Mouse (Mus musculus): ENCODE data around the gene Mafk.
A peak's percentile ranks its signal among the peaks of the same experiment; 100 is the strongest.

Gene Mafk

DNA sequence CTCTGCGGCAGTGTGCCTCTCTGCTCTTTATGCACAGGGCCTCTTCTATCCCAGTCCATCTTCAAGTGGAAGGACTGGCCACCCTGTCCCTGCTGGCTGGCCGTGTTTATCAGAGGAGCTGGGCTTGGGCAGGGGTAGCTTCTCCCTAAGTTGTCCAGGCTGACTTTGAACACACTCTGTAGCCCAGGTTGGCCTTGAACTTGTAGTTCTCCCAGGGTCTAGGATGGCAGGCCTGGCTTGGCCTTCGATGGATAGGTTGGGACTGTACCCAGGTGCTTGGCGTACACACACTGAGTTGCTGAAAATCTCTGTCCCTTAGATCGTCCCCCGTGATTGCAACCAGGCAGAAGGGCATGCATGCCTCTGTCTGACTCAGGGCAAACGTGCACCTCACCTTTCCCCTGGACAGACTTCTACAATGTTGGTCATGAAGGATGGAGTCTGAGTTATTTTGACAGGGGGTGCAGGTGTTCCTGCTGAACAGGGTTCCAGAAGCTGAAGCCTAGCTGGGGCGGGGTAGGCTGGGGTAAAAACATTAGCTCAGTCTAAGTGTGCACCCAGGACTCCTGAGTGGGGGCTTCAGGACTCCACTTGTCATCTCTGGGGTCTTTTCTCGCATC is 4.8 kb downstream of the Mafk start:
- no peak for DNase-seq (ENCODE audit: low read depth, low spot score)

DNA sequence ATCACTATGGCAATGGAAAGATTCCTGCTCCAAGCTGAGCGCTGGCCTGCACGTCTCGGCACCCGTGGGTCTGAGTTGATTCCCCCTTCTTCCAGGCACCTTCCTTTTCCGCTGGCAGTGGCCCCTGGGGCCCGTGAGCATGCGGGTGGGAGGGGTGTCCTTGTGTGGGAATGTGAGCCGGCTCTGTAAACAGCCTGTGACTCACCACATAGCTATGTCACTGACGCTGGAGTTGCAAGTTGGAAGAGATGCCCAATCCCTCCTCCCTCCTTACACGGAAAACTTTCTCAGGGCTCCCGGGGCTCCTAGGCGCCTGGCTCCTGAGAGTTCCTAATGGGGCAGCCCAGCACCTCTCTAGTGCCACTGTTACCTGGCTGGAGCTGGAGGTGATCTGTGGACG is 5.6 kb downstream of the Mafk start:
- DNase-seq (ENCODE audit: low read depth, low spot score) = peak; percentile 49

DNA sequence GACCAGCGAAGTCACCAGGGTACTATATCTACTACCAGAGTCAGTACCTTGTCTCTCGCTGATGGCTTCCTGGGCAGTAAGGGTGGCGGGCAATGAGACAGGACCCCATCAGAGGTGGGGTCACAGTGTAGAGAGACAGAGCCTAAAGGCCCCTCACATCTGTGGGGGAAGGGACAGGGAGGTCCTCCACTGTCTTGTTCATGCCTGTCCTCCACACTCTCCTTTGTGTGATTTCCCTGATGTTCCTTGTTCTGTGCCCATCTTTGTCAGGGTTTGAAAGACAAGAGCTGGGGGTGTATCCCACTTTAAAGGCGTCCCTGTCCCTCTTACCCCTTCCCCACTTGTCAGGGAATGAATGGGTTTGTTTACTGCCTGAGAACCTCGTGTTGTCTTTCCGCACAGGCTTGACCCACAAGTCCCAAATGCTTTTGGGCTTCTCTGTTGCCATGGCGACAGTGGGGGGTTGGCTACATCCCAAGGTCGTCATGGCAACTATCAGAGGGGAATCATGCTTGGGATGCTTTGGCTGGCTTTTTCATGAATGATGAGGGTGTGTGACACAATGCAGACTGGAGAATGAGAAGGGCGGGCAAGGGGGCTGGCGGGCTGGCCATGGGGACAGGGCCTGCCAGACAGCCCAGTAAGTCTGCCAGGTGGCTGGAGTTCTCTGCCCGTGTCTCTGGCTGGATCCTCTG is 6.3 kb downstream of the Mafk start:
- peak; percentile 56 for DNase-seq (ENCODE audit: low read depth, low spot score)

DNA sequence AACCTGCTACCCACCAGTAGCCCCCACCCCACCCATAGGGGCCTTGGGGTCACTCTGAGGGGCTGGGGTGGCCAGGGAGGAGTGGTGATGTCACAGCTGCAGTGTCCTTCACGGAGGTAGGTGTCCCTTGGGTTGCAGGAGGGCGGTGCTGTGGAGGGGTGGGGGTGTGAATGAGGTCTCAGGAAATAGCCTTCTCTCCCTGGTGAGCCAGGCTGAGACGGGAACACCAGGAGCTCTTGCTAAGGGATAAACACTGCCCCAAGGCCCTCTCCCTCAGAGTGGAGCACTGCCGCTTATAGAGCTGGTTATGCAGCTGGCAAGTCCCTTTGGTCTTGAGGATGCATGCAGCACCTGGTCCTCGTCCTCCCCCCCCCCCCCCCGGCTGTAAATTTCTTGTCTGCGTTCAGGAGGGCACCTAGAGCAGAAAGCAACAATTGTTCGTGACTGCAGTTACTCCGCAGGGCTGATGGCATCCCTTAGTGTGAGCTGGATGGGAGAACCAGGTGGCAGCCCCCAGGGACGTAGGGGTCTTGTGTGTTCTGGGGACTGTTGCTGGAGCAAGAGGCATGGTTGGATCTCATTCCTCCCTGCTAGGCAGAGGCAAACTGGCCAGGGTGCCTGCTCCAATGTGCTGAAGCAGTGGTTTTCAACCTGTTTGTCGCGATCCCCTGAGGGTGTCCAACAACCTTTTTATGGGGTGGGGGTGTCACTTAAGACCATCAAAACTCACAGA is 7.0 kb downstream of the Mafk start:
- DNase-seq (ENCODE audit: low read depth, low spot score) = no peak

DNA sequence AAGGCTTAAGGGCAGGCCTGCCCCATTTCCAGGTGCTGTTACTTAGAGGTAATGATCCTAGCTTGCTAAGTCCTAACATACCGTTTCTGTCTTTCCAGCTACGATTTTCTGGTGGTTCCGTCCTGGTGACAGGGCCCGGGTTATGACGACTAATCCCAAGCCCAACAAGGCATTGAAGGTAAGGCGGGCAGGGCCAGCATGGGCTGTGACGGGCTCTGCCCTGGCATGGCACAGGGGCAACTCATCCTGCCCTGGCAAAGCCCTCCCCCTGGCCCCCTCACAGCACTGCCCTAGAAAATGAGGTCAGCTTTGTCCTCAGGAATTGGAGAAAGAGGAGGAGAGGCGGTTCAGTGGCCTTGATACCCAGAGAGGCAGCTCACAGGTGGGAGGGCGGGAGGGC is 7.7 kb downstream of the Mafk start:
- no peak for DNase-seq (ENCODE audit: low read depth, low spot score)

DNA sequence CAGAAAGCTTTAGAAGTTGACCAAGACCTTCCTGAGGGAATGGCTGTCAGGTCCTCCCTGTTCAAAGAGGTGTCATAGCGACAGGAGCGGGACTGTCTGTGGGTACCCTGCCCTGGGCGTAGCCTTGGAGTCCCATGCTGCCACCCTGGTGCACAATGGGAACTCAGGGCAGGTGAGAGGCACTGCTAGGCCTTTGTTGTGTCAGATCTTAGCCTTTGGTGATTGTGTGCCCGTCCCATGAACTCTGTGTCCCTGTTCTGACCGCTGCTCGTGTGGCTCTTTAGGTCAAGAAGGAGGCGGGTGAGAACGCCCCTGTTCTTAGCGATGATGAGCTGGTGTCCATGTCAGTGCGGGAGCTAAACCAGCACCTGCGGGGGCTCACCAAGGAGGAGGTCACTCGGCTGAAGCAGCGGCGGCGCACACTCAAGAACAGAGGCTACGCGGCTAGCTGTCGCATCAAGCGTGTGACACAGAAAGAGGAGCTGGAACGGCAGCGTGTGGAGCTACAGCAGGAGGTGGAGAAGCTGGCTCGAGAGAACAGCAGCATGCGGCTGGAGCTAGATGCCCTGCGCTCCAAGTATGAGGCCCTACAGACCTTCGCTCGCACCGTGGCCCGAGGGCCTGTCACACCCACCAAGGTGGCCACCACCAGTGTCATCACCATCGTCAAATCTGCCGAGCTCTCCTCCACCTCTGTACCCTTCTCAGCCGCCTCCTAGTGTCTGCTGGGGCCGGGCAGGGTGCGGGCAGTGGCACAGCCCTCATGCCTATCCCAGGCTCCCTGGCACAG is 8.7 kb downstream of the Mafk start:
- no peak for DNase-seq (ENCODE audit: low read depth, low spot score)

DNA sequence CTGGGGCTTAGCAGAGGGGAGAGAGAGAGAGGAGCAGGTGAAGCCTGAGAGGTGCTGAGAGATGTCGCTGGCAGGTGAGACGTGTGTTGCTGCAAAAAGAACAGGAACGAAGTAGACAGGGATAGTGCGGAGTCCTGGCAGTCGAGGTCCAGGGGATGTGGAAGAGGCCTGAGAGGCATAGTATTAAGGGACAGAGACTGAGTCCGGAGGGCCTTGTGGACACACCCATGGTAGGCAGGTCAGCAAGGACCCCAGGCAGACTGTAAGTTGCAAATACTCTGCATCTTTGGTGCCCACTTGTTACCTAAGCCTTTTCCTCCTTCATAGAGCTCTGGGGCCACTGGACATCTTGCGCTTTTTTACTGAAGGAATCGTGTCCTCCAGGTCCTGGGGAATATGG is 9.9 kb downstream of the Mafk start:
- no peak for DNase-seq (ENCODE audit: low read depth, low spot score)

DNA sequence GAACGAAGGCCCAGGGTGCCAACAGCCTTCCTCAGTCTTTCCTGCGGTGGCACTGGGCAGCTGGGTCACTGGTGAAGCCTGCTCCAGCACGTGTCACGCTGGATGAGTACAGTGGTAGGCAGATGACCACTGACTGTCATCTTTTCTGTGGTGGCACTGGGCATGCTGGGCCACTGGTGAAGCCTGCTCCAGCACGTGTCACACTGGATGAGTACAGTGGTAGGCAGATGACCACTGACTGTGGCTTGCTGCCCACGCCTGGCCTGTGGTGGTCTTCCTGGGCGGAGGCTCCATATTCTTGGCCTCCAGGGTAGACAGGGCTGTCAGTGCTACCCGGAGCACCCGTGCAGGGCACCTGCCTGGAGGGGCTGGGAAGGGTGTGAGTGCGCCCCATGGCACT is 10.6 kb downstream of the Mafk start:
- DNase-seq (ENCODE audit: low read depth, low spot score) = no peak

DNA sequence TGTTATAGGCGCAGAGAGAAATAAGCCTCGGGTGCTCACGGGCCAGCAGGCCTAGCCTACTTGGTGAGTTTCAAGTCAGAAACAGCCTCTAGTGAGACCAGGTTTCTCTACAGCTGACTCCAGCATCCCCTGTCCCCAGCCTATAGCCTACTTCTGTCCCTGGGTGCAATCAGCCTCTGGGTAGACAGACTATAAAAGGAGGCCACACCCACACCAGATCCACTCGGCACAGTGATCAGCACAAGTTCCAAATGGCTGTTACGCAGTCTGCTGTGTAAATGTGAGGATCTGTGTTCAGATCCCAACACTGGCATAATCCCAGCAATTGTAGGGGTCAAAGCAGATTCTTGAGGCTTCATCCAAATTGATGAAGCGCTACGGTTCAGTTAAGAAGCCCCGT is 11.9 kb downstream of the Mafk start:
- no peak for DNase-seq (ENCODE audit: low read depth, low spot score)

DNA sequence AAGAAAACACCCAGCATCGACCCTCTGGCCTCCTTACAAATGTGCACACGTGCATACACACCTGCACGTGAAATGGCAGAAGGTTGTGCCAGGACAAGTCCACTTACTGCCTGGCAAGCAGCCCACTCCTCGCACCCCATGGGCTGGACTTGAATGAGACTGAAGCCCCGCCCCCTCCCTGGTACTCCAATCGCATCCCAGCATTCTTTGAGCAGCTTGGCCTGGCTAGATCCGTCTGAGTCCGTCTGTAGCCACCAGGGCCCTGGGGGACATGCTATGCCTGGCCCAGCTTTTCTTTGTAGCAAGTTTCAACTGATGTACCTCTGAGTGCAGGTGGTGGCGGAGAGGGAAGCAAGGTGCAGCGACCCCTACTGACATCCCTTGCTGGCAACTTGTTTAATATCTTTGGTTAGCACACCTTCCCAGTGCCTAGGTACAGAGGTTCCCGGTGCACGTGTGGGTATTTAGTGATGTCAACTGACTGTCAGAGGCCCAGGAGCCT is 12.3 kb downstream of the Mafk start:
- no peak for DNase-seq (ENCODE audit: low read depth, low spot score)

DNA sequence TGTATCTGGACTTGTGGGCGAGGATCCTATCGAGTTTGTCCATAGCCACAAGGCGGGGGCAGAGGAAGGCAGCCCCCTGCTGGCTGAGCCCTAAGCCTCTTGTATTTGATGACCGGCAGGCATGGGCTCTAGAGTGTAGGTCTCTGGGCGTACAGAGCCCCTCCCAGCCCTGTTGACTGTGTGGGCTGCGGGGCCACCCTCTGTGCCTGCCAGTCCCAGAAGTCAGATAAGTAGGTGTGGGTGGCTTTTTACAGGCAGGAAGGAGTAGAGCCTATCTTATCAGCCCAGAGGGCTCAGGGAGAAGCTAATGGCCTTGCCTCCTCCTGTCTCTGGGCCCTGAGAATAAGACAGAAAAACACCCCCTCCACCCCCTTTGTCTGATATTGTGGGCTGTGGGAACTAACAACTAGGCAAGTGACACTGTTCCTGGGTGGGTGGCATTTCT is 12.8 kb downstream of the Mafk start:
- no peak for DNase-seq (ENCODE audit: low read depth, low spot score)

DNA sequence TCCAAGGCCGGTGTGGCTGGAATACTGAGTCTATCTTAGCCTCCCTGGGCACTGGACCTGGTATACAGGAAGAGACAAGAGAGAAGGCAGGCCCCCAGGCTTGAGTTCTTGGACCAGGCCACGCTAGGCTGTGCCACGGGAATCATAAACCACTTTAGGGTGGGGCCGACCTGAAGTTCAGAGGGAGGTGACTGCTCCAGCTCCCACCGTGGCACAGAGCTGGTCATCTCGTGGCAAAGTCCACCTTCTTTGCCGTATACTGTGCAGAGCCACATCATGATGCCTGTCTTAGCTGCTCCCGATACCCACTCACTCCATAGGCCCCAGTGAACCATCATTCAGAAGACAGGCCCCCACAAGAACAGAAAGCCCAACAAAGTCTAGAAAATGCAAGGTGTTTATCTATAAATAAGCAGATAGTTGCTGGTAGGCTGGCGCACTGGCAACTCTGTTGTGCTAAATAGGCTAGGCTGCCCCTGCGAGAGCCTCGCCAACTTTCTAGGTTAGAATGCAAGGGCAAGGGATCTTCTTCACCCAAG is 13.3 kb downstream of the Mafk start:
- no peak for DNase-seq (ENCODE audit: low read depth, low spot score)

DNA sequence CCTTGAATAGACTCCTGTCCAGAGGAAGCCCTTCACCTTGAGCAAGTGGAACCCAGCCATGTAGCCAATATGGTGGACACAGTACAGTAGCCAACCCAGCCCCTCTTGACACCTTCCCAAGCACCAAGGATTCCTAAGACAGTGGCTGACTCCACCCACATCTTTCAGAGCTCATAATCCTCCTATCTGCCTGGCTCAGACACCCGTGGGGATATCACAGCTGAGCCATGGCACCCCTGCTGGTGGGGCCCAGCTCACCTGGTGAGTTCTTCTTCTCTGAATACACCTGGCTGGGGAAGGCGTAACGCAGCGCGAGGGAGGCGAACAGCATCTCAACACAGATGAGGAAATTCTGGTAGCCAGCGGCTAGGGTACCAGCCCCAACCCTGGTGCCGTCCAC is 14.6 kb downstream of the Mafk start:
- no peak for DNase-seq (ENCODE audit: low read depth, low spot score)

DNA sequence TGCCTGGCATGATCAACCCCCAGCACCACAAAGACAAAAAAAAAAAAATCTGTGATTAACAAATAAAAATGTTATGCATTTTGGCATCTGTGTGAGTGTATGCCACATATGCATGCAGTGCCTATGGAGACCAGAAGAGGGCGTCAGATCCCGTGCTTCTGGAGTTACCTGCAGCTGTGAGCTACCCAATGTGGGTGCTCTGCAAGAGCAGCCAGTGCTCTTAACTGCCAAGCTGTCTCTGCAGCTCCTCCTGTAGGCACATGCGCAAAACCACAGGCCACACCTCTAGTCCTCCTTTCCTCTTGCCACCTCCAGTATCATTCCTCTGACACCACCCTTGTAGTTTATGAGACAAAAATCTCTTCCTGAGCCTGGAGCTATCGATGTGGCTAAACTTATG is 18.1 kb downstream of the Mafk start:
- no peak for DNase-seq (ENCODE audit: low read depth, low spot score)

DNA sequence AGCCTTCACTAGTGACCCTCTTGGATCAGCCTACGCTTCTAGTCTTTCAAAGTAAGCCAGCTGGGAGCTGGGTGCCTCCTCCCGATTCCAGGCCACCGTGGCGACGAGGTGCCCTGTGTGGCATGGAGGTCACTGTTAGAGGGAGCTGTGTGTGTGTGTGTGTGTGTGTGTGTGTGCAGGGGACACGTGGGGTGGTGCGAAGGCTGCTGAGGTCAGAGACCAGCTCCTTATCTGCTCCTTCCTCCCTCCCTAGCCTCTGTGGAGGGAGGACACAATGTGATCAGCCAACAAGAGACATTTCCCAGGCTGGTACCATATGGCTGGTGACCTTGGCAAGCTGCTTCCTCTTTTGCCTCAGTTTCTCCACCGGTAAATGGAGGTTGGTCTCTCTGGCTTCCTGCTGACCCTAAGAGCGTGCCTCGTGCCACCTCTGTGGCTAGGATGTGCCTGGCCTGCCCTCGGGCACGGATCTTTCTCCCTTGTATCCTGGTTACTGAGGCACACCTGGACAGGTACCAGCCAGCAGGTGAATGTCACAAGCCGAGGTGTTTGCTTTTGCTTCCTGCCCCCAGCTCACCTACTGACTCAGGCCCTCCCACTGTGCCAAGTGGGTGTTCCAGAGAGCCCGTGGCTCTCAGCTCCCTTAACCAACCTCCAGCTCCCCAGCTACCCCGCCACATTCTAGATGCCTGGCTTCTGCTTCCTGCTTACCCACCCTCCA is 20.5 kb downstream of the Mafk start:
- DNase-seq (ENCODE audit: low read depth, low spot score) = no peak

DNA sequence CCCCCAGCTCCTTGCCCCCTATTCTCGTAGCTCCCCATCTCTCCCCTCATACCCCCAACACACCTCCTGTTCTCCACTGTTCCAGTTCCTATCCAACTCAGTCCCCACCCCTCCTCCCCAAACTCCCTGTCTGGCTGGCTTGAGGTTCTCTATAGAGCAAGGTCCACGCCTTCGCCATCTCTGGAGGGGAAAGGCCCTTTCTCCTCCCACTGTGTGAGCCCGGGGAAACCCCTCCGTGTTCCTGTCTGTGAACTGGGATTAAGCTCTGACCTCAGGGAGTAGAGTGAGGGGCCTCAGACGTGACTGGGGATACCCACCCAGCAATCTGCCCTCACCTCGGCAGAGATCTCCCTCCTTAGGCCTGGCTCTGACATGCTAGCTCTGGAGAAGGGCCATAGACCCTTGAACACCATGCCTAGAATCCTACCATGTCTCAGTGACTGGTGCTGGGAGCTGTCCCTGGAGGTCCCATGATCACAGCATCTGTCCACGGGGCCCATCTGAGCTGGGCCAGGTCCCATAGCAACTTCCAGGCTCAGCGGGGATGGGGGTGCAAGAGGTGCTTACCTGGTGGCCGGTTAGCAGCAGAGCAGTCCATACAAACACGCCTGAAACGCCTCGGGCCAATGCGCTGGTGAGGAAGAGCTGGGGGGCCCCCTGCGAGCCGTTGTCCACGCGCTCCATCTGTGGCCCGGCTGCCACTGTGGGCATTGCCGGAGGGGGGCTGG is 21.2 kb downstream of the Mafk start:
- no peak for DNase-seq (ENCODE audit: low read depth, low spot score)

DNA sequence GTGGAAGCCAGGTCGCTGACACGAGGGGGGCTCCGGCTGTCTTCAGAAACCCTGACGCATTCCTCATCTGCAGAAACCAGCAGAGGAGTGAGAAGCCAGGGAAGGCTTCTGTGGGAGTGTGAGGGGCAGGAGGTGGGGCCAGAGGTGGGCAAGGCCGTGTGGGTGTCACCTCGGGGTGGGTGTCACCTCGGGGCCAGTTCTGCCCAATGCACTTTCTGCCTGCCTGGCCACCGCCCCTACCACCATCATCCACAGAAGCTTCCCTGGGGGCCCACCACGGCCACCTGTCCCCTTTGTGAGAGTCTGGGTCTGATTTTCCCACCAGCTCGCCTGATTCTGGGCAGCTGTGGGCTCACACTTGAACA is 21.8 kb downstream of the Mafk start:
- no peak for DNase-seq (ENCODE audit: low read depth, low spot score)

DNA sequence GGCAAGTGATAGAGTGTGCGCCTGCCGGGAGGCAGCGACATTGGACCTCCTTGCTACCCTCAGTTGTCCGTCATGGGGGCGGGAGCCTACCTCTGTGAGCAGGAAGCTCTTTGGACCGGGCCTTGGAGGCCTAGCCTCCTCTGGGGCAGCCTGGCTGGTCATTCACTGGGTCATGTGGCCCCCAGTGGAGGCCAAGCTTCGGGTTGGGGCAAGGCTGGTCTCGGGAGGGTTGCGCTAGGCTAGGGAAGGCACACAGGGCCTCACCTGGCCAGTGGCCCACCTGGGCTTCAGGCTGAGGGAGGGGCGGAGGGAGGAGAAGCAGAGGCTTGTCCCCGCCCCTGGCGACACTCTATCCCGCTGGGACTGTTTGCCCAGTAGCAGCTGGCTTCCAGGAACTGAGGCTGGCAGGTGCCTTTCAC is 22.7 kb downstream of the Mafk start:
- DNase-seq (ENCODE audit: low read depth, low spot score) = no peak

DNA sequence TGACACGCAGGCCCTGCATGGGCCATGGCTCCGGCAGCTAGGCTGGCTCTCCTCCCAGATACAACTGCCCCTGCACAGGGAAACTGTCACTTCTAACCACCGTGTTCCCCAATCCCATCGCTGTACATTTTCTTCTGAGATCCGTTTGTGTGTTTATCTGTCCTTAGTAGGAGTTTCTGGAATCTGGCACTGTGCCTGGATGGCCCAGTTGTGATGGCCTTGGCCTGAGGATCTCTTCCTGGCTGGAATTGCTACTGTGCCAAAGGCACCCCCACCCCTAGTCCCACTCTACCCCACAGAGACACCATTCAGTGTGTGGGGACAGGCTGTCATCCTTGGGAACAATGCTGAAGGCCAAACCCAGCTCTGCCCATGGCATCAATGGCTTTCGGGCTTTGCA is 24.7 kb downstream of the Mafk start:
- DNase-seq (ENCODE audit: low read depth, low spot score) = no peak

DNA sequence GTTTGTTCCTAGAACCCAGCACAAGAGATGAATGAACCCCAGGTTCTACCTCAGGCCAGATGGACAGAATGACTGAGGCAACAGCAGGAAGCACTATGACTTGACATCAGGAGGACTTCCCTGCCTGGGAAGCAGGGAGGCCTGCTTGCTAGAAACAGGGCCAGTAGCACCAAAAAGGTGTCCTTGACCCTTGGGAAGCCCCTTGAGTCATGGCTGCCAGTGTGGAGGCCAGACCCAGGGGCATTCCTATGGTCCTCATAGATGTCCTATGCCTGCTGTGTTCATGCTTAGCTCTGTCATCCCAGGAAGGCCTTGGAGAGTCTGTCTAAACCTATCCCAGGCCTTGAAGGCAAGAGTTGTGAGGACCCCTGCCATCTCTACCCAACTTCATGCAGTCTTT is 25.1 kb downstream of the Mafk start:
- DNase-seq (ENCODE audit: low read depth, low spot score) = no peak
